Mouse (Mus musculus): ENCODE data around the gene Zfyve16.

Gene Zfyve16

DNA sequence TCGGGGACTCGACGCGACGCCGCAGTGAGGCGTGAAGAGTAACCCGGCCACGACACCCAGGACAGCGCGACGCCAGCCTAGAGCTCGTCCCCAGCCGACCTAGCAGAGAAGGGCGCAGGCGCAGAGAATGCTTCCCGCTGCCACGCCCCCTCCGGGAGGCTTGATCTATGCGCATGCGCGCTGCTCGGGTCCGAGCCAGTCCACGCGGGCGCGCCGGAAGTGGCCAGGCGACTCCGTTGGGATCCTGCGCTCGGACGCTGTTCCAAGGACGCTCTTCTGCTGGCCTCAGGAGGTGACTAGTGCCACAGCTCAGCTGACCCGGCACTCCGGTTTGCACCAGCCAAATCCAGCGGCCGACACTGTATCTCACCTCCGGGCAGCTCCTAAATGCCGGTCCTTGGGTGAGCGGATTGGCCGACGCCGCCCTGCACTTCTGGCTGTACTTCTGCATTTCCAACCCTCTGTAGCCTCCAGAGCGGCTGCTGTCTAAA, at the start of gene Zfyve16:
TSS of gene Zfyve16 (minus strand) at position 148 of the 491 bp plus-strand sequence.
- peak; percentile 94 to 97 for DNase-seq

DNA sequence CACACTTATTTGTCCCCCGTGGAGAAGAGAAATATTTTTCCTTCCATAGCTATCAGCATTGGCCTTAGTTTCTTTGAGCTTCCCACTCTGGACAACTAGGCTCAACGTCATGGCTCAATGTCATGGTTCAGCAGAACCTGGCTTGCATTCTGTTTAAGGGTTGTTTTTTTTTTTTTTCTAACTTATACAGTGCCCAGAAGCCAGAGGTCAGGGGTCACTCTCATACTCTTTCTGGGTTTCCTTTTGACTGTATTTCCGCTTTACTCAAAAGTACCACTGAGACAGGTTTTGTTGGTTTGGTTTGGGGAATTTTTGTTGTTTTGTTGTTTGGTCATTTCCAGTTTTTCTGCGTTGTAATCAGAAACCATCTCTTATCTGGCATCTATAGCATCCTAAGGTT, 47.5 kb upstream of the Zfyve16 start:
- no peak for DNase-seq

DNA sequence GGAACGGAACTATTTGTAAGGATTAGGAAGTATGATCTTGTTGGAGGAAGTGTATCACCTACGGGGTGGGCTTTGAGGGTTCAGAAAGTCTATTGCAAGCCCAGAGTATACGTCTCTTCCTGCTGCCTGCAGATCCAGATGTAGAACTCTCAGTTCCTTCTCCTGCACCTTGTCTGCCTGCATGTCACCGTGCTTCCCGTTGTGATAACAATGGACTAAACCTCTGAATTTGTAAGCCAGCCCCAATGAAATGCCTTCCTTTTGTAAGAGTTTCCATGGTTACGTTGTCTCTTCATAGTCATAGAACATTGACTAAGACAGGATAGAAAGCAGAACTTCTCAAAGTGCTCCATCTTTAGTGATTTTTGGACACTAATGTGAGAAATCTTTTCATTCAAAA, 46.0 kb upstream of the Zfyve16 start:
- no peak for DNase-seq

DNA sequence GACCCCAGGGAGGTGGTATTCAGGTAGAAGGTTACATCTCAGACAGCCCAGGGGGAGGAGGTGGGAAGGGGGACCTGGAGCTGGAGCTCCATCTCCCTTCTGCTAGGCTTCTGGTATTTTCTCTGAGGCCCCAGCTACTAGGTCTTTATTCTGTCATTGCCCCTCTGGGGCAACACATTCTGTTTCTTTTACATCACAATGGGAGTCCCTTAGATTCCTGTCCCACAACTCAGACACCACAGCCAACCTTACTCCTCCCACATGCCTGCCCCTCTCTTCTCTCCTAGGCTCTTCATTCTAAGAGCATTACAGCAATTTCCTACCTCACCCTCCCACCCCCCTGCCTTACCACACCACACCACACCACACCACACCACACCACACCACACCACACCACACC, 45.4 kb upstream of the Zfyve16 start, which contains the start of gene Spz1:
TSS of gene Spz1 (minus strand) at position 101 of the 400 bp plus-strand sequence.
- DNase-seq = no peak

DNA sequence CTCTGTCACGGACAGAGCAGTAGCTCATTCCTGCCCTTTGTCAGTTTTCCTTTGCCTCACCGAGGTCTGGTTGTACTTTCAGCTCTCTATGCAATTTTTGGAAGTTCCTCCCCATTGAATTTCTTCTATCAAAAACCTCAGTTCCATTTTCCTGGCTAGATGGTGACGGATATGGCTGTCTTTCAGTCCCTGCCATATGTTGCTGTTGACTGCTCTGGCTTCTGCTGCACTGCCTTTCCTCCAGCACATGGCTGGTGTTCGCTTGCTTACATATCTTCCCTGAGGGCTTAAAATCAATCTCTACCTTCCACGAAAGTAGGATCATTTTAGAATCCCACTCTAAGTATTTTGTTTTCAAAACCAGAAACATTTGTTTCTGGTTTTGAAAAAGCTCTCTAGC, 28.8 kb upstream of the Zfyve16 start:
- no peak for DNase-seq

DNA sequence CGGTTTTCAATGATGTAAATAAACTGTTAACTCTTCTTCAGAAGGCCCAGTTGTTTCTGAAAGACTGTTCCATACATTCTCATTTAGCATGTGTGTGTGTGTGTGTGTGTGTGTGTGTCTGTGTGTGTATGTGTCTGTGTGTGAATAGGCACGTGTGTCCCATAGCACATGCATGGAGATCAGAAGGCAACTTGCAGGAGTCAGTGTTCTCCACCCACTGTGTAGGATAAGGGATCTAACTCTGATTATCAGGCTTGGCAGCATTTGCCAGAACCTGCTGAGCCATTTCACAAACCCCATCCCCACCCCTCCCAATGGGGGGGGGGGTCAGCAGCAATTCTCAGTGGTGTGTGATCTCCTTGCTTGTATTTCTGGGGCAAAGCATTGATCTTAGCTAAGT, 26.6 kb upstream of the Zfyve16 start:
- DNase-seq = no peak

DNA sequence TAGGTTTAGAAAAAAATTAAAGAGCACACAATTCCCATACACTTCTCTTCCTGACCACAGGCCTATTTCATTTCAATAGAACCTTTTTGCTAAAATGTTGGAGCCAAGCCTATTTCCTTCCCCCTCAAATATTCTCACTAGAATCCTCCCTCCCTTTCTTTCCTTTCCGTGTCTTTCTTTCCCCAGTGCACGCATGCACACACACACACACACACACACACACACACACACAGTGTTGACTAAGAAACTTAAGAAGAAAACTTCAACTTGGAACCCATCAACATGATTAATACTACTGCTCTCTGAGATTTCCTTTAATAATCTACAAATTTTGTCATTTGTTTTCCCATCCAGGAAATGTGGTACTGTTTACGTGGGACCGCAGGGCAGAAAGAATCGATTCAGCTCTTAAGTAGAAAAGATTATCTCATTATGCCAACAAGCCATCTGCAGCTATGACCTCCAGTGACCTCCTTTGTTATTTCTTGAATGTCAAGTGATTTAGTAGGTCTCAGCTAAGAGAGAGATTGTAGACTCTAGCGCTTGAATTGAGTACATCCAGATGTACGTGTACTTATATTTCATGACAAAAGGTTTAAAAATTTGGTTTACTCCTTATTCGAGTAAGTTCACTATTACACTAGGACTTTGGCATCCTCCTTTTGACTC, 25.9 kb upstream of the Zfyve16 start:
- no peak for DNase-seq

DNA sequence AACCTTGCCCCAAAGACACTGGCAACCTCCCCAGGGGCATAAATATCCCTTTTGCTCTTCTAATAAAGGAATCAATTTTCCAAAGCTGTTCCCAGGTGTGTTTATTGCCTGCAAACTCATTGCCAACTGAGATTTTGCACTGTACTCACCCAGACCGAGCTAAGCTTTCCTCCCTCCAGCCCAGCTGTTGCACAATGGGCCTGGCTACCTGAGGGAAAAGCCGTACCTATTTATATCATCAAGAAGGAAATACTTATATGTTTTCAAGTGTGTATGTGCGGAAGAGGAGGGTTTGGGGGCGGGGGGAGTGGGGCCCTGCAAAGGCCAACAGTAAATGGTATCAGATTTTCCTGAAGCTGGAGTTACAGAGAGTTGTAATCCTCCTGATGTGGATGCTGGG, 16.4 kb upstream of the Zfyve16 start:
- no peak for DNase-seq

DNA sequence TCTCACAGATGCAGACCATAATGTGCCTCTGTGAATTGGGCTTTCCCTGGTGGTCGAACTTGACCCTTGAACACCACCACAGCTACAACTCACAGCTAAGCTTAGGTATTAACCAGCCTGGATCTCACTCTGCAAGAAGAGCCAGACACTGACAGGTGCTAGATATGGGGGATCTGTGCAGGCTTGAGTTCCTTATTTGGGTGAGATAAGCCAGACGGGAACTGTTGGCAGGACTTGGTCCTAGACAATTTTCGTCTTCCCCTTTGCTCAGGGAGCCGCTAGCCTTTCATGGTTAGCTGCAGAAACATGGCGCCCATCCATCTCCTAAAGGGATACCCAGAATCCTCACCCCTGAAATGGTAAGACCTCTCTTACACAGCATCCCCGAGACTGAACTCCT, 10.3 kb upstream of the Zfyve16 start:
- DNase-seq = no peak

DNA sequence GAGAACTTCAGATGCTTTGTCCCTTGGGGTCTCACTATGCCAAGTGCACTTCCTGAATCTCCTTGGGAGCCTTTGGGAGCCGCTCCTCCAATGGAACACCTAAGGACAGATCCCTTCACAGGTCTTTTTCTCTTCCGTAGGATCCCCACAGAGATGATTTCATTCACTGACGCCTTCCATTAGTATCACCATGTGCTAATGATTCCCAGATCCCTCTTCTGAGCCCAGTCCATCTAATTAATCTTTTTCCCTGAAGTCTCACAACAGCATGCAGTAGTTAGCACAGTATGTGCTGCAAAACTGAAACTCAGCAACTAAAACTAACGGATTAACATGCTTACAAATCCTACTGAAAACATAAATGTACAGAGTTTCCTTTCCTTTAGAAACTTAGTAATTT, 8.5 kb upstream of the Zfyve16 start:
- DNase-seq = no peak

DNA sequence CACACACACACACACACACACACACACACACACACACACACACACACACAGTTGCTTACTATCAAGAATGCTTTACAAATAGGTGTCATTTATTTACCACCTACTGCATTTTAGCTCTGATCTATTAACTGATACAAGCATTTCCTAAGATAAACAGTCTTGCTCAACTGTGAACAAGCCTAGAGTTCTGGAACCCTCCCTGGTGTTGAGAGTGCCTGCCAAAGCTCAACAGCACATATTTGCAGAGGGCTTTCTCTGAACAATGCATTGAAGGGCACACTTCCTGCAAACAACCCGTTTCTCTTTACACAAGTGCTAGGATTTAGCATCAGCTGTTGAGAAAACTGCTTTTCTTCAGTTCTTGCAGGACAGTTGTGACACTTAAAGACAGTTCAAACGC, 3.1 kb upstream of the Zfyve16 start:
- no peak for DNase-seq

DNA sequence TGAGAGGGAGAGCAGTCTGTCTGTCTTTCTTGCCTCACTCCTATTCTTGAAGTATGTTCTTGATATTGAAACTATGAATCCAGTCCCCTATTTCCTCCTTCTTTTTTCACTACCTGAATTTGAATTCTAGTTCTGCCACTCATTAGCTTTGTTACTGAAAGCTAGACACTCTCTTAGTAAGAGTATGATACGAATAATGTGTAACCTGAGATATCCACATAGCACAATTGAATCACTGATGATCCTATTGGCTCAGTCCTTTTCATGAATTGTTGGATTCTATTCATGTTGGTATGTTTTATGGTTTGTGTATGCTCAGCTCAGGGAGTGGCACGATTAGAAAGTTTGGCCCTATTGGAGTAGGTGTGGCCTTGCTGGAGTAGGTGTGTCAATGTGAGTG, 1.5 kb upstream of the Zfyve16 start:
- no peak for DNase-seq

DNA sequence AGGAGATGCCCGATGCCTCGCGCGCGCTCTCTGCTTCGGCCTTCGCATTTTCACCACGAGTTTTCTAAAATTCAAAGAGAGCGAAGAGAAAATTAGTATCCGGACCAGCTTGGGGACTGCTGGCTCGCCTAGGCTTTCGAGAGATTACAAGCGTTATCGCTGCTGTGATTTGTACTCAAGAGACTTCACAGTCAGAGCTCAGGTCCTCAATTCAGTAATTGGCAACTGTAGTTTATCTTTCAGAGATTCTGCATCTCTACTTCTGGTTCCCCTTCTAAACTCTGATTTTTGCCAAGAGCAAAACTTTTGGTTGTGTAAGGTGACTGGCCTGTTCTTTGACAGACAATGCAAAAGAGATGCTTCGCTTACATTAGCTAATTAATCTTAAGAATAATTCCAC, 569 bp upstream of the Zfyve16 start:
- DNase-seq = no peak

DNA sequence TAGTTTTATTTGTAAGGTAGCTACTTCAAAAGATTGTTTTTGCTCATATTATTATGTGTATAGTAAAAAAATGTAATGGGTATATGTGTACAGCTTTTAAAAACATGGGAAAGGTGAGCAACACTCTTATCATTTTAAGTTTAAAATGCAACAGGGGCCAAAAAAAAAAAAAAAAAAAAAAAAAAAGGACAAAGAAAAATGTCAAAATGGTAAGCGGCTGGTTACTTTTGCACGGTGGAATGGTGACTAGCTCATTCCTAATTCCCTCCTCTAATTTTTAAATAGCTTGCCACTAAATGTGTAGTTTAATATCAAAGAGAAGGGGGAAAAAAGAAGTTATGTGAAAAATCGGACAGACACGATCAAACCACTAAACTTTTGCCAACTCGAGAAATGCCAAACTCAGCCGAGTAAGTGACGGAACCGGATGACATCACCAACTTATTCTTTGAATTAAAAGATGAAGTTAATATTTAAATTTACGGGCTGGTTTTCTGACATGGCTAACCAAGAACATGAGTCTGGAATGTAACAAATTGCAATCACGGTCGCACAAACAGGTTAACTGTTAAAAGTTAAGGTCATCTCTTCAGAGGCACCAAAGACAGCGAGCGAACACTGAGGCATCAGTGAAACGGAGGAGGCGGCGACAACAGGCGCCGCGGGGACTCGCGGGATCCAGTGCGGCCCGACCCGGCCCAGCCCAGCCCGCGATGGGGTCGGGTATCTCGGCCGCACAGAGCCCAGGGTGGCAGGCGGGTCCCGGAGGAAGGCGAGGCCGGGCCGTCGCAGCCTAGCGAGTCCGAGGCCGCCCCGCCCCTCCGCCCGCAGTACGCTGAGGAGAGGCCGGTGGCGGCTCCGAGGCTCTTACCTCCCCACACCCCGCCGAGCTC, 594 bp downstream of the Zfyve16 start:
- DNase-seq = no peak

DNA sequence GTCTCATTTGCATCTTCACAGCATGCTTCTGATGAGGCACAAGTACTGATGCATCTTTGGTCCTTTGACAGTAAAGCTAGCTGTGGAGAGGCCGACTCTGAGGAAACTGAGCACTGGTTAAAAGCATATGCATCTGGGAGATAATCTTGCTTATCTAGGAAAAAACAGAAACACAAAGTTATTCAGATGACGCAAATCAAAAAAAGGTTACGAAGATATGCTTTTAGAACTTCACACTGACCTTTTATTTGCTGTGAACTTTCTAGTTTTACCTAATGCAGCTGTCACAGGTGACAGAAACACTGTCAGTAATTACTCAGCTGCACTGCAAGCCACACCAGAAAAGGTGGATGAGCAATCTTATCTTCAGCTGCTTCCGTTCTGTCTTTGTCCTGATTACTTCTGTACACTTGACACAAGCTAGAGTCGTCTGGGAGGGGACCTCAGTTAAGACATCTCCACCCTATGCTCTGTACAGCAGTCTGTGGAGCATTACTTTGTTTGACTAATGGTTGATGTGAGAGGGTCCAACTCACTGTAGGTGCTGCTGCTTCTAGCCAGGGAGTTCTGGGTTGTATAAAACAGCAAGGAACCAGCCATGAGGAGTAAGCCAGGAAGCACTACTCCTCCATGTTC, 7.4 kb downstream of the Zfyve16 start:
- DNase-seq = no peak

DNA sequence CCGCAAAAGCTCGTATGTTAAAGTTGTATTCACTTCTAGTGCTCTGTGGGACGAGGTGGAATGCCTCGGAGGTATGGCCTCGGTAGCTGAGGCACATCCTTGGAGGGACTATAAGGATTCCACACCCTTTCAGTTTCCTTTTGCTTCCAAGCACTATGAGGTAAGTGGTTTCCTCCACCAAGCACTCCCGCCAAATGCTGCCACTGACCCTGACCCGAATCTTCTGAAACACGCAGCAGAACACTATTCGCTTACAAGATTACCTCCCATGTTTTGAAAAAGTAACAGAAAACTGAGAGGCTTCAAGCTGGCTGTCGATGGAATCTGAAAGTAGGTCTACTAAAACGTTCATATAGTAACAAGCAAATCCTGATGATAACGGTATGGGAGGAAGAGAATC, 25.8 kb downstream of the Zfyve16 start:
- DNase-seq = no peak

DNA sequence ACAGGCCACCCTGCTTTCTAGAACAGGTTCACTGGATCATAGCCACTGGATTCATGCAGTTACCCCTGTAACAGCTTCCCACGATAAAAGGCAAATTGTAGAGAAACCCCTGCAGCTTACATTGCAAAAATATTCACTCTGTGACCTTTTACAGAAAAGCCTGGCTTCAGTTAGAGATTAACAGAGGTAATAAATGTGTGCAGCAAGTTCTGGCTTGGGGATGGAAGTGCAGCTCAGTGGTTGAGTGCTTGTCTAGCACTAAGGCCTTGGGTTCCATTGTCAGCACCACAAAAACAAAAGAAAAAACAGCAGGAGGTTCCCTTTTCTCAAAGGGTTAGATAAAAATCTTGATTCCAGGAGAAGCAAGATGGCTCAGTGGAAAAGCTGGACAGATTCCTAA, 38.7 kb downstream of the Zfyve16 start:
- no peak for DNase-seq

DNA sequence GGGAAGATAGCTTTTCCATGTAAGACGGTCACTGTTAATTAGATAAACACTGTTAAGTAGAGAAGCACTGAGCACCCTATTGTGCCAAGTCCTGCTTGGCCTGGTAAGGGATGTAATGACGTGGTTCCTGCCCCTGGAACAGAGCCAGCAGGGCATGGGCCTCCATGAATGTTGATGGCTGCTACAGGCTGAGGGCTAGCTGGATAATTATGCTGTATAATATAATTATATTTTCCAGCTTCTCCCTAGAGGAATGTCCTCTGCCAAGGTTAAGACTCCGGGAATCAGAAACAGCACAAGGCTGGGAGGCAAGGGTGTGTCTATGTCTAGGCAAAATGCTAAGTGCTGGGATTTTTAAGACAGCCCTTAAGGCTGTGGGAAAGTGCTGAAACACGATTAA, 39.9 kb downstream of the Zfyve16 start:
- DNase-seq = peak; percentile 32 to 43

DNA sequence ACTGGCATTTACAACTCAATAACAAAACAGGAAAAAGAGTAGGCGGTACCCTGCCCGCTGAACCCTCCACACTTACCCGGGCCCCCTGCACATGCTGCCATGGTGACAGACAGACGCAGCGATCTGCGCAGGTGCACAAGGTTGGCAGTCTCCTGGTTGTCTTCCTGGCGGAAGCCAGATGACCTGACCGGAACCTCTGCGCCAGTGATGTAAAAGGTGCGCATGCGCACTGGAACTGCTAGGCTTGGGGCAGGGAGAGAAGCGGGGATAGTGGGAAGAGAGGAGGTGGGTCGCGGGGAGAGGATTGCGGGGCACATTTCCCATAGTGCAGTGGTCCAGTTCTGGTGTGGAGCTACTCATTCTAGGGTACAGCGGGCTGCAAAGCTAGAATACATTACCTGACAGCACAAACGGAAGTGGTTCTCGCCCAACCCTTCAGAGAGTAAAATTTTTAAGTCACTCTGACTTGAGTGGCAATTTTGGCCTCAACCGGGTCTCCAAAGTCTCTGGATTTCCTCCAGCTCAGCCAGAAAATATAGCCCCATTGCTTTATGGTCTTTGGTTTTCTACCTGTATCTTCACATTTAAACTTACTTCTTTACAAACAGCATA, 46.7 kb downstream of the Zfyve16 start, which contains the start of gene Fam151b:
TSS of gene Fam151b (minus strand) at position 164 of the 612 bp plus-strand sequence.
- peak; percentile 94 to 96 for DNase-seq

DNA sequence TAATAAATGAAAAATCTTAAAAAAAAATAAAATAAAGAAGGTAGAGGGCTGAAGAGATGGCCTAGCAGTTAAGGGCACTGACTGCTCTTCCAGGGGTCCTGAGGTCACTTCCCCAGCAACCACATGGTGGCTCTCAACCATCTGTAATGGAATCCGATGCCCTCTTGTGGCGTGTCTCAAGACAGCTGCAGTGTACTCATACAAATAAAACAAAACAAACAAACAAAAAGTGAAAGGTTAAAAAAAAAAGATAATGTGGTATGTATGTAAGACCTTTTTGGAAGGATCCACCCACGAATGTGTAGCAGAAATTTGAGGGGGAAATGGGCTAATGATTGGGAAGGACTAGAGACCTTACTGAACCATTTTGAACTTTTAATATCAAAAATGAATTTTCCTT, 47.3 kb downstream of the Zfyve16 start:
- peak; percentile 56 to 64 for DNase-seq

DNA sequence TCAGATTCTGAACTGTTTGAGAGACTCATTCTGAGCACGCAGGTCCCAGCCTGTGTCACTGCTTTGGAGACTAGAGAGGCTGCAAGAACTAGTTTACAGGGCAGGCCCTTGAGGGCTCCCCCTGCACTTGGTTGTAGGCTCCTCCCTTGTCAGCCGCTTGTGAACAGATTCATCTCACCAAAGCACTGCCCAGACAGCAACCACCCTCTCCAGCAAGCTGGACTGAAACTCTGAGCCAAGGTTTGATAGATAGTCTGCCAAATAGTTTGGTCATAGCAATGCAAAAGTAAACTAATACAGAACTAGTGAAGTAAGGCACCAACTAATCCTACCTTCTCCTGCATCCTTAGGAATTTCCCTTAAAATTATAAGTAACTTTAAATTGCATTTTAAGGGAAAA, 60.5 kb downstream of the Zfyve16 start:
- DNase-seq = peak; percentile 22 to 43

DNA sequence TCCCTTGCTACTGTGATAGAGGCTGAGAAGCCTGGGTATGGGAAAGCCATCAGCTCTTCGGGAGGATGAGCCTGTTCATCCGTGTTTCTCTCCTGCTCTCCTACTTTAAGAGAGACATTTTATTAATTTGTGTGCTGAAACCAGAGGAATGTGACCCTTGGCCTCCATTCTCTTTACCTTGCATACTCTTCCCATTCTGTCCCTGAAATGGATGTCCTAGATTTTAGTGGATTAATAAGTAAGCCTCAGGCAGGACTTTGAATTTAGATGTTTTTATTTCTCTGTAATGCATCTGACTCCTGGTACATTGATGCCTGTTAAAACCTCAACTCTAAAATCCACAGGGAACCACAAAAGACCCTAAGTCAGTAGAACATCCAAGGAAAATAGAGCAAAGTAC, 61.3 kb downstream of the Zfyve16 start:
- peak; percentile 27 to 75 for DNase-seq

DNA sequence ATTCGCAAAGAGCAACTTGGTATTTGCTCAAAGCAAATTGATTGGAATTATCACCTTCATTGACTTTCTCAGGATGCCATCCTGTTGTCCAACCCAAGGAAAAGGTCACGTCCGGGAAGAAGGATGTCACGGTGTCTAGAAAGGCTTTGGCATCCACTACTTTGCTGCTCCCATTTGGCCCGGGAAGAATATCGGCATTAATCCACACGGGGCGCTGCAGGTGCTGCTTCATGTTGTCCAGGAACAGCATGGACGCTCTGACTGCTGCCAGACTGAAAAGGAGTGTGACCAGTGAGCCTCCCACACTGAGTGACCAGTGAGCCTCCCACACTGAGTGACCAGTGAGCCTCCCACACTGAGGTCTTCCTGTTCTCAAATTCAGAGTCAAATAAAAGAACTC, 62.8 kb downstream of the Zfyve16 start:
- no peak for DNase-seq

All from kidney, adult 8-10 months (tissue).